In the genomic region with DNA sequence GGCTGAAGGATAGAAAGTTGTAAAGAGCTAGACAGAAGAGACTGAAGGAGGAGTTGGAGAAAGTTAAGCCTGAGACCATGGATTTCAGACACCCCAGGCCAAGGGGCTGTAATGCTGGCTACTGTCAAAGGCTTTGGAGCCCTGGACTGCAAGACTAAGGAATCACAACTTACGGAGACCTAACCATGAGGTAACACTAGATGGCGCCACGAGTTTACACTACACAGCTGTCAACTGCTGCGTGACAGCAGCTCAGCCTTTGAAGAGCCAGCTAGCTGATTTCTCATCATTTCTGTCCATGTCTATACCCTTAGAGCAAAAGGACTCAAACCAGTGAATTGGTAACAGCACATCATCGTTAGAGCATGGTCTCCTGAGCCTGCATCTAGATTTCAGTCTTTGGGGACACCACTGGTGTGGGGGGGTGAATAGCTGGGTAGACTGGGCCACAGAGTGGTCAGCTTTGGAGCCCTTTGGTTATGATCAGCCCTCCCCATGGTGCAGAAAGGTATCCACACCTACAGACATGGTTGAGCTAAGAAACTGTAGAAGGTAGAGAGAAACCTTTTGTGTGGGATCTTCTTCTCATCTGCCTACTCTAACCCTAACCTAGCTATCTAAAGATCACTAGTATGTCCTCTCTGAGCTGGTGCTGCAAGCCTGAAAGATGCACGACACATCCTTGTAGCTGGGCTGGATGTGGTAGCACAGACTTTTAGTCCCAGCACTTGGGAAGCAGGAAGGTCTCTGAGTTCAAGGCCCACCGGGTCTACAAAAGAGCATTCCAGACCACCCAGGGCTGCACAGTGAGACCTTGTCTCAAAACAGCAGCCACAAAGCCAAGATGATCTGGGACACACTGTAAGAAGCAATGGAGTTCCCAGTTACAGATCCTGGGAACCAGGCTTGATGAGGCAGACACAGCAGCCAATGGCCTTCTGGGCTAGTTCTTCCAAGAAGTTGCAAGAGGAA, we compare ENCODE assay signal across 8 mouse cellular contexts. TPM values are rescaled to one million over a fixed set of nuclear protein-coding genes. Genes with fewer than 3 reads are reported as not detected.
DNase-seq lines count a peak whose midpoint lies in the region; ATAC-seq and TF ChIP-seq lines count a peak whose summit lies in the region.

No protein-coding gene starts in this region.

- H3K4me3 ChIP-seq in C2C12 (ENCODE audit: insufficient read depth, poor library complexity, severe bottlenecking), result no peak overlapping the region
- H3K4me3 ChIP-seq in embryonic fibroblast, embryonic 13.5 days (ENCODE audit: insufficient read depth, low read length), result no peak overlapping the region
- H3K4me3 ChIP-seq in heart, embryonic 12.5 days, result no peak overlapping the region
- H3K4me3 ChIP-seq in liver, embryonic 11.5 days (ENCODE audit: low read depth, low read length), result no peak overlapping the region
- H3K4me3 ChIP-seq in stomach, embryonic 14.5 days (ENCODE audit: low read depth, low read length), result no peak overlapping the region

- no peaks in the 10 kb centered on the region for H3K4me1 ChIP-seq in embryonic fibroblast, embryonic 13.5 days (ENCODE audit: control insufficient read depth, insufficient read depth, low read length)
- 0 out of 2 replicates have a peak, but pooled peaks cover 5% of the 10 kb centered on the region for H3K4me1 ChIP-seq in heart, embryonic 12.5 days (replicated peaks)
- H3K4me1 ChIP-seq in liver, embryonic 11.5 days (replicated peaks; ENCODE audit: control insufficient read depth, insufficient read depth, low read length), result no peaks in the 10 kb centered on the region
- peaks cover 4% of the 10 kb centered on the region; the same call in 1 of the 2 replicates for H3K4me1 ChIP-seq in stomach, embryonic 14.5 days (ENCODE audit: control insufficient read depth, insufficient read depth, low read length)

- TF ChIP-seq CTCF in C2C12 (IDR thresholded peaks at IDR 0.05; ENCODE audit: control insufficient read depth, insufficient read depth, insufficient read length), result peak; percentile 54
- peak; percentile 93 for TF ChIP-seq CTCF in embryonic fibroblast, embryonic 13.5 days (IDR thresholded peaks at IDR 0.05; ENCODE audit: borderline replicate concordance, insufficient read depth, low read length)

- no peaks in the 10 kb centered on the region for H3K79me2 ChIP-seq in C2C12 (ENCODE audit: control insufficient read depth, insufficient read depth)

- ATAC-seq in heart, embryonic 12.5 days (ENCODE audit: insufficient number of reproducible peaks, low FRiP score), result peak; percentile 70; the same call in 1 of the 2 replicates
- ATAC-seq in liver, embryonic 11.5 days (replicated peaks; ENCODE audit: low FRiP score), result peak; percentile 77
- ATAC-seq in stomach, embryonic 14.5 days (ENCODE audit: insufficient number of reproducible peaks, insufficient read depth, low FRiP score, low read depth), result peak; percentile 72

- no peak overlapping the region for H3K9ac ChIP-seq in heart, embryonic 12.5 days
- no peak overlapping the region for H3K9ac ChIP-seq in liver, embryonic 11.5 days (ENCODE audit: low read depth, low read length)
- H3K9ac ChIP-seq in stomach, embryonic 14.5 days (replicated peaks; ENCODE audit: low read depth, low read length), result no peak overlapping the region

- H3K27me3 ChIP-seq in C2C12 (ENCODE audit: control insufficient read depth, insufficient read depth, insufficient read length), result peaks cover 6% of the 10 kb centered on the region
- H3K27me3 ChIP-seq in heart, embryonic 12.5 days (replicated peaks), result peaks cover 33% of the 10 kb centered on the region
- peaks cover 11% of the 10 kb centered on the region for H3K27me3 ChIP-seq in liver, embryonic 11.5 days (replicated peaks; ENCODE audit: control insufficient read depth, insufficient read depth, low read length)
- H3K27me3 ChIP-seq in stomach, embryonic 14.5 days (ENCODE audit: control insufficient read depth, insufficient read depth, low read length), result 0 out of 2 replicates have a peak, but pooled peaks cover under 1% of the 10 kb centered on the region

- no peak overlapping the region for H3K27ac ChIP-seq in embryonic fibroblast, embryonic 13.5 days (ENCODE audit: insufficient read depth, low read length)
- H3K27ac ChIP-seq in heart, embryonic 12.5 days (ENCODE audit: poor library complexity, severe bottlenecking), result no peak overlapping the region
- H3K27ac ChIP-seq in liver, embryonic 11.5 days (ENCODE audit: low read depth, low read length), result no peak overlapping the region
- no peak overlapping the region for H3K27ac ChIP-seq in stomach, embryonic 14.5 days (ENCODE audit: low read length)

- TF ChIP-seq POLR2A in embryonic fibroblast, embryonic 13.5 days (IDR thresholded peaks at IDR 0.05; ENCODE audit: low read depth, low read length), result no peak

- no peaks in the 10 kb centered on the region for H3K36me3 ChIP-seq in C2C12 (ENCODE audit: control insufficient read depth, insufficient read depth)
- H3K36me3 ChIP-seq in heart, embryonic 12.5 days, result peaks cover 8% of the 10 kb centered on the region; the same call in 1 of the 2 replicates
- H3K36me3 ChIP-seq in liver, embryonic 11.5 days (ENCODE audit: control insufficient read depth, insufficient read depth, low read length), result no peaks in the 10 kb centered on the region
- no peaks in the 10 kb centered on the region; the same call in 1 of the 2 replicates for H3K36me3 ChIP-seq in stomach, embryonic 14.5 days (ENCODE audit: control insufficient read depth, insufficient read depth, low read length)

- no peak overlapping the region for H3K4me2 ChIP-seq in heart, embryonic 12.5 days
- H3K4me2 ChIP-seq in liver, embryonic 11.5 days, result no peak overlapping the region
- no peak overlapping the region for H3K4me2 ChIP-seq in stomach, embryonic 14.5 days (replicated peaks; ENCODE audit: low read depth, low read length)

- no peaks in the 10 kb centered on the region for H3K79me3 ChIP-seq in C2C12 (ENCODE audit: low read depth)

- no peaks in the 10 kb centered on the region for H3K9me3 ChIP-seq in heart, embryonic 12.5 days (replicated peaks)
- H3K9me3 ChIP-seq in liver, embryonic 11.5 days (ENCODE audit: control insufficient read depth, low read length), result no peaks in the 10 kb centered on the region
- no peaks in the 10 kb centered on the region for H3K9me3 ChIP-seq in stomach, embryonic 14.5 days (ENCODE audit: control insufficient read depth, low read depth, low read length)

- DNase-seq in adrenal gland, postnatal 36 days, result peak; percentile 85 to 86
- DNase-seq in kidney, postnatal 10 days, result peak; percentile 92
- peak; percentile 54 for DNase-seq in liver, embryonic 11.5 days (ENCODE audit: low spot score)
- DNase-seq in neural tube, embryonic 10.5 days (ENCODE audit: extremely low spot score, low spot score), result peak; percentile 80

- WGBS in heart, embryonic 12.5 days, result 17% methylated on average over 7 of the region's 7 CpGs
- 21% methylated on average over 7 of the region's 7 CpGs for WGBS in liver, embryonic 11.5 days
- WGBS in stomach, embryonic 14.5 days, result 22% methylated on average over 7 of the region's 7 CpGs

- no peak overlapping the region for H3ac ChIP-seq in C2C12 (ENCODE audit: control insufficient read depth, insufficient read length, low read depth)

TF ChIP-seq in C2C12, 6 proteins besides CTCF, POLR2A, EP300 and RAD21:
- peak; percentile 30 for TF ChIP-seq MAX (IDR thresholded peaks at IDR 0.05)
- TF ChIP-seq MYOG (IDR thresholded peaks at IDR 0.05; ENCODE audit: control insufficient read depth, extremely low read depth, insufficient read length), result no peak

RNA-seq across cellular contexts. Expression of a gene that starts 7.0 kb away (rescaled TPM):
- polyA plus RNA-seq in C2C12 (2012; fragmentation: generic; extraction: Trizol), result not detected
- 1 to 10 TPM; 1.8 to 2.2 TPM for total RNA-seq in adrenal gland, postnatal 36 days (2021)
- polyA plus RNA-seq in embryonic fibroblast, embryonic 13.5 days (2011; ENCODE audit: insufficient read length, low read depth, missing spikeins), result not detected in 2 replicates
- polyA plus RNA-seq in heart, embryonic 12.5 days (2016; fragmentation: Nextera tagmentation; extraction: Ambion mirVana), result 0.72 TPM in 1 of 2 replicates, not detected in the other
- 0.41 and 0.45 TPM in 2 replicates for polyA plus RNA-seq in liver, embryonic 11.5 days (2014; fragmentation: Nextera tagmentation; extraction: Ambion mirVana)
- polyA plus RNA-seq in stomach, embryonic 14.5 days (2014; fragmentation: Nextera tagmentation; extraction: Ambion mirVana), result 1.1 and 1.5 TPM in 2 replicates

RNA-seq across cellular contexts. Expression of a gene that starts 9.4 kb away (rescaled TPM):
- 57.8 TPM for polyA plus RNA-seq in C2C12 (2012; fragmentation: generic; extraction: Trizol)
- 10 to 100 TPM; 84.2 to 86.1 TPM for total RNA-seq in adrenal gland, postnatal 36 days (2021)
- polyA plus RNA-seq in embryonic fibroblast, embryonic 13.5 days (2011; ENCODE audit: insufficient read length, low read depth, missing spikeins), result 80.8 and 110 TPM in 2 replicates
- polyA plus RNA-seq in heart, embryonic 12.5 days (2016; fragmentation: Nextera tagmentation; extraction: Ambion mirVana), result 17.3 and 18.2 TPM in 2 replicates
- polyA plus RNA-seq in liver, embryonic 11.5 days (2014; fragmentation: Nextera tagmentation; extraction: Ambion mirVana), result 30.7 and 31.0 TPM in 2 replicates
- 40.3 and 41.3 TPM in 2 replicates for polyA plus RNA-seq in stomach, embryonic 14.5 days (2014; fragmentation: Nextera tagmentation; extraction: Ambion mirVana)

RNA-seq across cellular contexts. Expression of a gene that starts 18.2 kb away (rescaled TPM):
- polyA plus RNA-seq in C2C12 (2012; fragmentation: generic; extraction: Trizol), result 0.06 TPM
- total RNA-seq in adrenal gland, postnatal 36 days (2021), result under 1 TPM in 1 of 2 experiments, not detected in 1; 0.40 TPM
- polyA plus RNA-seq in embryonic fibroblast, embryonic 13.5 days (2011; ENCODE audit: insufficient read length, low read depth, missing spikeins), result not detected in 2 replicates
- polyA plus RNA-seq in heart, embryonic 12.5 days (2016; fragmentation: Nextera tagmentation; extraction: Ambion mirVana), result 0.34 and 0.76 TPM in 2 replicates
- polyA plus RNA-seq in liver, embryonic 11.5 days (2014; fragmentation: Nextera tagmentation; extraction: Ambion mirVana), result not detected in 2 replicates
- 0.26 TPM in 1 of 2 replicates, not detected in the other for polyA plus RNA-seq in stomach, embryonic 14.5 days (2014; fragmentation: Nextera tagmentation; extraction: Ambion mirVana)

RNA-seq across cellular contexts. Expression of a gene that starts 21.5 kb away (rescaled TPM):
- polyA plus RNA-seq in C2C12 (2012; fragmentation: generic; extraction: Trizol), result 343 TPM
- total RNA-seq in adrenal gland, postnatal 36 days (2021), result 100 to 1,000 TPM; 239 to 246 TPM
- polyA plus RNA-seq in embryonic fibroblast, embryonic 13.5 days (2011; ENCODE audit: insufficient read length, low read depth, missing spikeins), result 96.8 and 100 TPM in 2 replicates
- 351 and 363 TPM in 2 replicates for polyA plus RNA-seq in heart, embryonic 12.5 days (2016; fragmentation: Nextera tagmentation; extraction: Ambion mirVana)
- 301 and 321 TPM in 2 replicates for polyA plus RNA-seq in liver, embryonic 11.5 days (2014; fragmentation: Nextera tagmentation; extraction: Ambion mirVana)
- 226 and 259 TPM in 2 replicates for polyA plus RNA-seq in stomach, embryonic 14.5 days (2014; fragmentation: Nextera tagmentation; extraction: Ambion mirVana)

RNA-seq across cellular contexts. Expression of a gene that starts 27.9 kb away (rescaled TPM):
- polyA plus RNA-seq in C2C12 (2012; fragmentation: generic; extraction: Trizol), result 381 TPM
- total RNA-seq in adrenal gland, postnatal 36 days (2021), result 100 to 1,000 TPM; 720 to 747 TPM
- 1,298 and 1,393 TPM in 2 replicates for polyA plus RNA-seq in embryonic fibroblast, embryonic 13.5 days (2011; ENCODE audit: insufficient read length, low read depth, missing spikeins)
- 810 and 828 TPM in 2 replicates for polyA plus RNA-seq in heart, embryonic 12.5 days (2016; fragmentation: Nextera tagmentation; extraction: Ambion mirVana)
- polyA plus RNA-seq in liver, embryonic 11.5 days (2014; fragmentation: Nextera tagmentation; extraction: Ambion mirVana), result 2,083 and 2,225 TPM in 2 replicates
- 1,483 and 1,587 TPM in 2 replicates for polyA plus RNA-seq in stomach, embryonic 14.5 days (2014; fragmentation: Nextera tagmentation; extraction: Ambion mirVana)
